Comparison of ENCODE assay signal across 14 mouse cellular contexts in genomic region chr12:90142011-90142410, GRCm38 (mm10).
DNase-seq lines count a peak whose midpoint lies in the region; ATAC-seq and TF ChIP-seq lines count a peak whose summit lies in the region.
"Had no signal": no experiment of that assay in that cellular context is flagged by ENCODE, and none has a peak within 500 bp of the region (broad histone marks: within the 10 kb centered on the region; RNA-seq: fewer than 3 reads in every experiment).

No protein-coding gene starts in this region.

- H3K4me1 ChIP-seq in hindbrain, embryonic 15.5 days (replicated peaks), result peaks cover 11% of the 10 kb centered on the region
- H3K4me1 ChIP-seq in hindbrain, embryonic 10.5 days (replicated peaks), result no peaks in the 10 kb centered on the region

- no peak overlapping the region for H3ac ChIP-seq in myocyte (ENCODE audit: control insufficient read depth, insufficient read length)

- H3K9ac ChIP-seq in hindbrain, embryonic 15.5 days, result no peak overlapping the region
- H3K9ac ChIP-seq: embryonic facial prominence, embryonic 13.5 days had no signal

- H3K9me3 ChIP-seq in hindbrain, embryonic 15.5 days, result no peaks in the 10 kb centered on the region
- no peaks in the 10 kb centered on the region for H3K9me3 ChIP-seq in hindbrain, embryonic 10.5 days
- H3K9me3 ChIP-seq: embryonic facial prominence, embryonic 13.5 days had no signal

- ATAC-seq in hindbrain, embryonic 15.5 days (ENCODE audit: low FRiP score, low read depth), result peak; percentile 74
- ATAC-seq: Patski had no signal

- peak overlapping the region; percentile 61; the same call in 1 of the 2 replicates for H3K27ac ChIP-seq in hindbrain, embryonic 15.5 days (replicated peaks)
- no peak overlapping the region for H3K27ac ChIP-seq in hindbrain, embryonic 10.5 days
- H3K27ac ChIP-seq: embryonic facial prominence, embryonic 13.5 days had no signal

- H3K79me2 ChIP-seq in myocyte (ENCODE audit: control insufficient read depth, insufficient read depth), result no peaks in the 10 kb centered on the region

- no peak overlapping the region for H3K4me3 ChIP-seq in hindbrain, embryonic 15.5 days
- no peak overlapping the region for H3K4me3 ChIP-seq in hindbrain, embryonic 10.5 days
- H3K4me3 ChIP-seq in myocyte, result no peak overlapping the region
- H3K4me3 ChIP-seq: embryonic facial prominence, embryonic 13.5 days had no signal

- 53% methylated on average over 2 of the region's 2 CpGs for WGBS in hindbrain, embryonic 15.5 days
- WGBS in hindbrain, embryonic 10.5 days, result 86% methylated on average over 2 of the region's 2 CpGs

- H3K36me3 ChIP-seq in hindbrain, embryonic 15.5 days, result no peaks in the 10 kb centered on the region
- H3K36me3 ChIP-seq in hindbrain, embryonic 10.5 days, result no peaks in the 10 kb centered on the region
- no peaks in the 10 kb centered on the region for H3K36me3 ChIP-seq in myocyte (ENCODE audit: control insufficient read depth, insufficient read depth)
- H3K36me3 ChIP-seq: embryonic facial prominence, embryonic 13.5 days had no signal

- H3K4me2 ChIP-seq in hindbrain, embryonic 15.5 days, result no peak overlapping the region
- peak overlapping the region; percentile 29 for H3K4me2 ChIP-seq in myocyte (ENCODE audit: low read depth)
- H3K4me2 ChIP-seq: embryonic facial prominence, embryonic 13.5 days; midbrain, embryonic 11.5 days had no signal

- TF ChIP-seq POLR2A in myocyte (IDR thresholded peaks at IDR 0.05; ENCODE audit: insufficient read length, low read depth), result no peak

- no peaks in the 10 kb centered on the region for H3K27me3 ChIP-seq in hindbrain, embryonic 15.5 days
- peaks cover 3% of the 10 kb centered on the region; the same call in 1 of the 2 replicates for H3K27me3 ChIP-seq in hindbrain, embryonic 10.5 days (ENCODE audit: insufficient read depth, poor library complexity, severe bottlenecking)
- H3K27me3 ChIP-seq in myocyte (ENCODE audit: control insufficient read depth, insufficient read depth, insufficient read length), result no peaks in the 10 kb centered on the region
- H3K27me3 ChIP-seq: embryonic facial prominence, embryonic 13.5 days; Patski had no signal

- DNase-seq in hindbrain, embryonic 10.5 days (ENCODE audit: low spot score), result no peak
- DNase-seq in cerebellum, postnatal 25 days, result peak; percentile 80 to 81
- peak; percentile 61 for DNase-seq in layer of hippocampus, adult 9-10 months (ENCODE audit: low spot score)
- no peak for DNase-seq in adrenal gland, postnatal 14 days
- DNase-seq in kidney, postnatal 4 days, result no peak
- DNase-seq in embryo, embryonic 11 days, result no peak
- DNase-seq: B cell, adult 2 months; heart, postnatal 4 days; kidney, postnatal 25 days had no signal

TF ChIP-seq in myocyte, 11 proteins besides CTCF, POLR2A, EP300 and RAD21:
- TF ChIP-seq MYOG (IDR thresholded peaks at IDR 0.05; ENCODE audit: control insufficient read depth in 1 of 3, insufficient read depth in 1 of 3, insufficient read length in 2 of 3, low read depth in 2 of 3) (peak in 2 of 3 experiments; percentile 54 to 62), MYOD1 (IDR thresholded peaks at IDR 0.05; ENCODE audit: control insufficient read depth in 1 of 3, insufficient read length in 2 of 3, low read depth in 2 of 3) (peak; percentile 37 to 65 (median 42)), TCF12 (IDR thresholded peaks at IDR 0.05; ENCODE audit: insufficient read depth, poor library complexity, severe bottlenecking) (peak; percentile 22), CEBPB (IDR thresholded peaks at IDR 0.05; ENCODE audit: insufficient read depth, poor library complexity, severe bottlenecking) (no peak), REST (IDR thresholded peaks at IDR 0.05; ENCODE audit: insufficient read depth, insufficient read length) (no peak), TCF3 (IDR thresholded peaks at IDR 0.05; ENCODE audit: insufficient read length, low read depth) (no peak)

Comparison
In these comparisons a context has a peak if more than half of its experiments do, and no peak if none do; other contexts are left out.
1. DNase-seq: peak in cerebellum, postnatal 25 days (2 of 2) and layer of hippocampus, adult 9-10 months (single experiment); none in hindbrain, embryonic 10.5 days (single experiment), adrenal gland, postnatal 14 days (single experiment), kidney, postnatal 4 days (0 of 2) and embryo, embryonic 11 days (single experiment).